Mouse (Mus musculus): ENCODE results near the gene Serac1. TPM values are rescaled to one million over a fixed set of nuclear protein-coding genes. Genes with fewer than 3 reads are reported as not detected.

The Serac1 gene
- polyA plus RNA-seq, 1 experiment from 2014 or later: 7.7 TPM

GRCm38 (mm10) chr17:6000864-6001319 is 78.6 kb downstream of the Serac1 start:
- H3K9me3 ChIP-seq: no peaks in the 10 kb centered on the region
- H3K36me3 ChIP-seq: no peaks in the 10 kb centered on the region
- no peak for ATAC-seq (ENCODE audit: low FRiP score, low read depth)
- H3K27ac ChIP-seq: no peak overlapping the region
- no peak overlapping the region for H3K4me3 ChIP-seq
- H3K27me3 ChIP-seq: no peaks in the 10 kb centered on the region; the same call in 1 of the 2 replicates
- WGBS: 82% methylated on average over 8 of the region's 8 CpGs
- no peak overlapping the region for H3K9ac ChIP-seq
- H3K4me2 ChIP-seq (replicated peaks): no peak overlapping the region
- peaks cover 26% of the 10 kb centered on the region for H3K4me1 ChIP-seq

- ATAC-seq (ENCODE audit: low FRiP score, low read depth): no peak
- H3K4me3 ChIP-seq: no peak overlapping the region
- H3K27ac ChIP-seq: no peak overlapping the region
- no peak overlapping the region for H3K9ac ChIP-seq
- no peaks in the 10 kb centered on the region; the same call in 1 of the 2 replicates for H3K27me3 ChIP-seq
- no peaks in the 10 kb centered on the region for H3K36me3 ChIP-seq
- peaks cover 17% of the 10 kb centered on the region for H3K4me1 ChIP-seq
- H3K9me3 ChIP-seq: no peaks in the 10 kb centered on the region
- WGBS: 75% methylated on average over 5 of the region's 5 CpGs
- H3K4me2 ChIP-seq (replicated peaks): no peak overlapping the region
These were observed 80.5 kb downstream of the Serac1 start for GRCm38 (mm10) chr17:5999039-5999543.

GRCm38 (mm10) chr17:5998235-5998500 is 81.4 kb downstream of the Serac1 start:
- no peaks in the 10 kb centered on the region for H3K9me3 ChIP-seq
- peaks cover 25% of the 10 kb centered on the region for H3K4me1 ChIP-seq
- H3K4me2 ChIP-seq (replicated peaks): no peak overlapping the region
- H3K36me3 ChIP-seq: no peaks in the 10 kb centered on the region
- no peak overlapping the region for H3K4me3 ChIP-seq
- no peaks in the 10 kb centered on the region; the same call in 1 of the 2 replicates for H3K27me3 ChIP-seq
- no peak for ATAC-seq (ENCODE audit: low FRiP score, low read depth)
- no peak overlapping the region for H3K27ac ChIP-seq
- no peak overlapping the region for H3K9ac ChIP-seq

- 76% methylated on average over 16 of the region's 16 CpGs for WGBS
These were observed 81.9 kb downstream of the Serac1 start for GRCm38 (mm10) chr17:5997380-5998234.

GRCm38 (mm10) chr17:5996589-5996988 is 83.0 kb downstream of the Serac1 start:
- peaks cover 23% of the 10 kb centered on the region for H3K4me1 ChIP-seq
- WGBS: 72% methylated on average over 14 of the region's 14 CpGs
- ATAC-seq (ENCODE audit: low FRiP score, low read depth): no peak

More at GRCm38 (mm10) chr17:5997380-5998234, 81.9 kb downstream of the Serac1 start:
- Histone ChIP-seq H3K4me2 (replicated peaks) (no peak overlapping the region), H3K36me3 (no peaks in the 10 kb centered on the region), H3K4me1 (peaks cover 26% of the 10 kb centered on the region), H3K27me3 (no peaks in the 10 kb centered on the region; the same call in 1 of the 2 replicates), H3K27ac (no peak overlapping the region), H3K4me3 (no peak overlapping the region), H3K9me3 (no peaks in the 10 kb centered on the region), H3K9ac (no peak overlapping the region)
- no peak for ATAC-seq (ENCODE audit: low FRiP score, low read depth)

GRCm38 (mm10) chr17:5994606-5995005 is 84.9 kb downstream of the Serac1 start:
- Histone ChIP-seq H3K4me2 (replicated peaks) (no peak overlapping the region), H3K36me3 (no peaks in the 10 kb centered on the region), H3K9me3 (no peaks in the 10 kb centered on the region), H3K4me3 (no peak overlapping the region), H3K9ac (no peak overlapping the region), H3K4me1 (peaks cover 15% of the 10 kb centered on the region), H3K27me3 (no peaks in the 10 kb centered on the region), H3K27ac (no peak overlapping the region)
- WGBS: 74% methylated on average over 6 of the region's 6 CpGs
- ATAC-seq (ENCODE audit: low FRiP score, low read depth): no peak

More at GRCm38 (mm10) chr17:5996589-5996988, 83.0 kb downstream of the Serac1 start:
- Histone ChIP-seq H3K4me2 (replicated peaks) (no peak overlapping the region), H3K27me3 (no peaks in the 10 kb centered on the region; the same call in 1 of the 2 replicates), H3K9ac (no peak overlapping the region), H3K36me3 (no peaks in the 10 kb centered on the region), H3K9me3 (no peaks in the 10 kb centered on the region), H3K4me3 (no peak overlapping the region), H3K27ac (no peak overlapping the region)

- H3K9ac ChIP-seq: no peak overlapping the region
- no peak overlapping the region for H3K27ac ChIP-seq
- H3K4me3 ChIP-seq: no peak overlapping the region
- peaks cover 15% of the 10 kb centered on the region for H3K4me1 ChIP-seq
- WGBS: 52% methylated on average over 3 of the region's 3 CpGs
- H3K27me3 ChIP-seq: no peaks in the 10 kb centered on the region
- H3K4me2 ChIP-seq (replicated peaks): no peak overlapping the region
- H3K36me3 ChIP-seq: no peaks in the 10 kb centered on the region
- ATAC-seq (ENCODE audit: low FRiP score, low read depth): peak; percentile 44; the same call in 1 of the 2 replicates
- H3K9me3 ChIP-seq: no peaks in the 10 kb centered on the region
These were observed 85.8 kb downstream of the Serac1 start for GRCm38 (mm10) chr17:5993581-5994260.

- Histone ChIP-seq H3K4me2 (replicated peaks) (no peak overlapping the region), H3K27me3 (no peaks in the 10 kb centered on the region), H3K4me1 (peaks cover 18% of the 10 kb centered on the region), H3K9me3 (no peaks in the 10 kb centered on the region), H3K9ac (no peak overlapping the region), H3K4me3 (no peak overlapping the region), H3K36me3 (no peaks in the 10 kb centered on the region), H3K27ac (no peak overlapping the region)
- WGBS: 67% methylated on average over 5 of the region's 5 CpGs
- no peak for ATAC-seq (ENCODE audit: low FRiP score, low read depth)
These were observed 86.5 kb downstream of the Serac1 start for GRCm38 (mm10) chr17:5992866-5993580.

Other genes with a start within 250 kb of the Serac1 start
- gene Snx9, start 238.4 kb downstream of the Serac1 start, polyA plus RNA-seq (2015; fragmentation: Nextera tagmentation; extraction: Ambion mirVana): 27.6 and 28.3 TPM in 2 replicates
- gene Synj2, start 138.5 kb downstream of the Serac1 start, polyA plus RNA-seq (2015; fragmentation: Nextera tagmentation; extraction: Ambion mirVana): 1.8 and 1.9 TPM in 2 replicates
- 175 and 185 TPM in 2 replicates for gene Gtf2h5, start within 50 bp of the Serac1 start, polyA plus RNA-seq (2015; fragmentation: Nextera tagmentation; extraction: Ambion mirVana)
- 111 and 114 TPM in 2 replicates for gene Tulp4, start 26.7 kb upstream of the Serac1 start, polyA plus RNA-seq (2015; fragmentation: Nextera tagmentation; extraction: Ambion mirVana)
- gene Tmem181a, start 177.1 kb upstream of the Serac1 start, polyA plus RNA-seq (2015; fragmentation: Nextera tagmentation; extraction: Ambion mirVana): 23.5 and 23.7 TPM in 2 replicates
- 18.0 and 20.8 TPM in 2 replicates for gene Dynlt1a, start 237.8 kb upstream of the Serac1 start, polyA plus RNA-seq (2015; fragmentation: Nextera tagmentation; extraction: Ambion mirVana)